Mouse (Mus musculus): ENCODE data around the gene Pnp2. TPM values are rescaled to one million over a fixed set of nuclear protein-coding genes. Genes with fewer than 3 reads are reported as not detected.
"Not testable (repeated sequence)": the region's sequence is repeated elsewhere in the genome, so short reads cannot be mapped to it uniquely, and the experiment has no call there.

The Pnp2 gene
- polyA plus RNA-seq, 1 experiment = 1.0 TPM

GRCm38 (mm10) chr14:50943932-50944667 lies 11.7 kb upstream of the Pnp2 start, which contains the start of gene Gm49342:
Gene Gm49342 (plus strand): TSS chr14:50944517.
- DNase-seq = peak; percentile 92 to 96
- H3K27ac ChIP-seq (ENCODE audit: insufficient read depth, low read length) = peak within 1 kb of the TSS; percentile 51; the same call in 1 of the 2 replicates
- no peaks in the 10 kb centered on the region for H3K27me3 ChIP-seq (ENCODE audit: control insufficient read depth, insufficient read depth, low read length)
- H3K4me1 ChIP-seq (ENCODE audit: control insufficient read depth, insufficient read depth, low read length) = no peaks in the 10 kb centered on the region
- peak; percentile 98 for TF ChIP-seq POLR2A (IDR thresholded peaks at IDR 0.05; ENCODE audit: borderline replicate concordance, insufficient read depth, low read length)
- TF ChIP-seq CTCF (IDR thresholded peaks at IDR 0.05; ENCODE audit: borderline replicate concordance, insufficient read depth, low read depth, low read length) = 0 out of 2 replicates have a peak, but pooled peaks have one; percentile 19
- H3K4me3 ChIP-seq (replicated peaks; ENCODE audit: insufficient read depth, low read depth, low read length) = peak within 1 kb of the TSS; percentile 45
- WGBS = 13% methylated on average over 31 of the region's 31 CpGs

- under 1% methylated on average over 15 of the region's 15 CpGs for WGBS
- not testable (repeated sequence) for H3K4me1 ChIP-seq (ENCODE audit: control insufficient read depth, insufficient read depth, low read length); DNase-seq; H3K27me3 ChIP-seq (ENCODE audit: control insufficient read depth, insufficient read depth, low read length)
- peak overlapping the region; percentile 45 for H3K4me3 ChIP-seq (replicated peaks; ENCODE audit: insufficient read depth, low read depth, low read length)
- peak overlapping the region; percentile 51; the same call in 1 of the 2 replicates for H3K27ac ChIP-seq (ENCODE audit: insufficient read depth, low read length)
Measured at GRCm38 (mm10) chr14:50944668-50945033, 11.1 kb upstream of the Pnp2 start.

GRCm38 (mm10) chr14:50945081-50945480 lies 10.7 kb upstream of the Pnp2 start:
- peak in 1 of 2 experiments; percentile 6 for DNase-seq
- not testable (repeated sequence) for H3K27me3 ChIP-seq (ENCODE audit: control insufficient read depth, insufficient read depth, low read length); H3K4me1 ChIP-seq (ENCODE audit: control insufficient read depth, insufficient read depth, low read length)
- H3K27ac ChIP-seq (ENCODE audit: insufficient read depth, low read length) = peak overlapping the region; percentile 51; the same call in 1 of the 2 replicates
- WGBS = 1% methylated on average over 6 of the region's 6 CpGs
- H3K4me3 ChIP-seq (replicated peaks; ENCODE audit: insufficient read depth, low read depth, low read length) = peak overlapping the region; percentile 30

GRCm38 (mm10) chr14:50945526-50945925 lies 10.3 kb upstream of the Pnp2 start:
- H3K4me1 ChIP-seq (ENCODE audit: control insufficient read depth, insufficient read depth, low read length); H3K27ac ChIP-seq (ENCODE audit: insufficient read depth, low read length); H3K27me3 ChIP-seq (ENCODE audit: control insufficient read depth, insufficient read depth, low read length); H3K4me3 ChIP-seq (replicated peaks; ENCODE audit: insufficient read depth, low read depth, low read length); DNase-seq: not testable (repeated sequence)
- WGBS = 22% methylated on average over 3 of the region's 3 CpGs

GRCm38 (mm10) chr14:50955487-50955886 lies 305 bp upstream of the Pnp2 start:
- Histone ChIP-seq H3K27ac (ENCODE audit: insufficient read depth, low read length) (no peak overlapping the region), H3K4me3 (replicated peaks; ENCODE audit: insufficient read depth, low read depth, low read length) (no peak overlapping the region), H3K27me3 (ENCODE audit: control insufficient read depth, insufficient read depth, low read length) (no peaks in the 10 kb centered on the region), H3K4me1 (ENCODE audit: control insufficient read depth, insufficient read depth, low read length) (no peaks in the 10 kb centered on the region)
- TF ChIP-seq POLR2A (IDR thresholded peaks at IDR 0.05; ENCODE audit: borderline replicate concordance, insufficient read depth, low read length) = no peak
- no peak for TF ChIP-seq CTCF (IDR thresholded peaks at IDR 0.05; ENCODE audit: borderline replicate concordance, insufficient read depth, low read depth, low read length)
- 91% methylated on average over 10 of the region's 10 CpGs for WGBS
- no peak for DNase-seq

GRCm38 (mm10) chr14:50956724-50957123 lies 932 bp downstream of the Pnp2 start:
- H3K27ac ChIP-seq (ENCODE audit: insufficient read depth, low read length); H3K4me3 ChIP-seq (replicated peaks; ENCODE audit: insufficient read depth, low read depth, low read length); DNase-seq; H3K27me3 ChIP-seq (ENCODE audit: control insufficient read depth, insufficient read depth, low read length); H3K4me1 ChIP-seq (ENCODE audit: control insufficient read depth, insufficient read depth, low read length): not testable (repeated sequence)
- 82% methylated on average over 6 of the region's 6 CpGs for WGBS

GRCm38 (mm10) chr14:50957146-50957545 lies 1.4 kb downstream of the Pnp2 start:
- H3K27ac ChIP-seq (ENCODE audit: insufficient read depth, low read length); H3K4me3 ChIP-seq (replicated peaks; ENCODE audit: insufficient read depth, low read depth, low read length); H3K27me3 ChIP-seq (ENCODE audit: control insufficient read depth, insufficient read depth, low read length); DNase-seq; H3K4me1 ChIP-seq (ENCODE audit: control insufficient read depth, insufficient read depth, low read length): not testable (repeated sequence)
- WGBS = 77% methylated on average over 3 of the region's 3 CpGs

GRCm38 (mm10) chr14:50958289-50958995 lies 2.6 kb downstream of the Pnp2 start:
- not testable (repeated sequence) for H3K27me3 ChIP-seq (ENCODE audit: control insufficient read depth, insufficient read depth, low read length); DNase-seq; H3K4me1 ChIP-seq (ENCODE audit: control insufficient read depth, insufficient read depth, low read length); H3K27ac ChIP-seq (ENCODE audit: insufficient read depth, low read length); H3K4me3 ChIP-seq (replicated peaks; ENCODE audit: insufficient read depth, low read depth, low read length)
- 89% methylated on average over 5 of the region's 5 CpGs for WGBS

Data from cerebellum, adult 2 months (tissue).